Mouse (Mus musculus): ENCODE measurements around the gene Pacsin3.

DNA sequence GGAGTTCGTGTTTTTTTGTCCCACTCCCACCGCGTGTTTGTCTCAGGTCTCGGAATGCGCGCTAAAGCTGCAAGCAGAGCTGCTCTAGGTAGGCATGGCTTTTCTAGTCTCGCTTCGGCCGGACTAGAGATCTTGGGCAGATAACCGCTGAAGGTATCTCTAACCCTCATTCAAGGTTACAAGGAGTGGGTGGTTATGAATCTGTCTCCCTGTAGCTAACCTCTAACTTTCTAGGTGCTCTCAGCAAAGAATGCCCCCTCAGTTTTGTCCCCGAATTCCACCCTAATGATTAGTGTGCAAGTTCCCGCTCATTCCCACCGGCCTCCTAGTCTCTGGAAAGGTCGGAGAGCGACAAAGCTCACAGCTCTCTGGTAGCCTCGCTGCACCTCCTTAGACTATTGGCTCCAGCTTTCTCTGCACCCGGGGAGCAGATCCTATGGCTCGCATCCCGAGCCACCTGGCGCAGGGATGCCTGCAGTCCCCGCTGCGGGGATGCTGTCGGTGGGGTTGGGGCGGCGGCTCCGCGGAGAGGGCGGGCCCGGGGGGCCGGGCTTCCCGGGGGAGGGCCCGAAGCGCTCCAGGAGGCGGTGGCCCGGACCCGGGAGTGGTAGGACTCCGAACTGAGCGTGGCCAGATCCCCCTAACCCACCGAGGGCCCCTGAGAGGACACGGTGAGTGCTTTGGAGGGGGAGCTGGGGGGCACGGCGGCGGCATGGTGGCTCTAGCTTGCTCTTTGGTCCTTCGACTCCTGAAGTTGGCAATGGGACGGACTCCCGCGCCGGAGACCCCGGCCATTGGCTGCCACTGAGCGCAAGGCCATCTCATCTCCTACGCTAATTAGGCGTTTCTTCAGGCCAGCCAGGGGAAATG, 737 bp downstream of the Pacsin3 start:
- no peak for TF ChIP-seq CTCF (IDR thresholded peaks at IDR 0.05; ENCODE audit: low read depth, low read length)
- TF ChIP-seq GATA1 (IDR thresholded peaks at IDR 0.05; ENCODE audit: borderline replicate concordance, low read length), result no peak
- no peak for TF ChIP-seq TAL1 (conservative IDR thresholded peaks at IDR 0.05; ENCODE audit: low read depth, low read length)
- no peak for TF ChIP-seq POLR2AphosphoS5 (IDR thresholded peaks at IDR 0.05; ENCODE audit: insufficient replicate concordance, low read depth, low read length)
- TF ChIP-seq GATA2 (IDR thresholded peaks at IDR 0.05; ENCODE audit: borderline replicate concordance, low read depth, low read length), result no peak
